Comparison of ENCODE assay signal across 8 mouse cellular contexts in the genomic region with DNA sequence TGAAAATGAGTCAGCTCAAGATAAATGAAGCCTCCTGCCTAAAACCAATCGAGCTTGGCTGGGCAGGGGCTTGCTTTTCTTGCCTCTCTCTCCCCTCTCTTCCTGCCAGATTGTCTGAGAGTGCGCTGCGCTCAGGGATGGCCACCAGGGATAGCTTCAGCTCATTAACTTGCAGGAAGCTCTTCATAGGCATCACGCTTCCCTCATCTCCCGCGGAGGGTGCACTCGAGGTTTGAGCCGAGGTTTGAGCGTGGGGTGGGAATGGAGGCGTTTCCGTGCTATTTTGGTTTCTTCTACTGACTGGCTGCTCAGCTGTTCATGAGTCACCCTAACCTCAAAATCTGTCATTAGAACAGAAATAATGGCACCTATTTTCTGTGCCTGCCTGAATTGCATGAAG.
A peak's percentile ranks its signal among the peaks of the same experiment; 100 is the strongest.
DNase-seq lines count a peak whose midpoint lies in the region; ATAC-seq lines count a peak whose summit lies in the region.

No protein-coding gene starts in this region.

- intact Hi-C loops in heart, postnatal 36 days (cut with DNase I), result no loop called here
- intact Hi-C loops in left cerebral cortex, postnatal 25 days (cut with DNase I), result loop anchor here (1.0 to 5.0 kb wide), 3 partner anchors 49 to 113 kb away; no protein-coding TSS in a partner anchor

- no peak overlapping the region for H3K4me3 ChIP-seq in kidney, embryonic 16.5 days (ENCODE audit: low read length)

- no peaks in the 10 kb centered on the region for H3K4me1 ChIP-seq in kidney, embryonic 16.5 days (ENCODE audit: insufficient read depth, low read length)

- no peak for DNase-seq in kidney, adult 18-20 months
- DNase-seq in adrenal gland, postnatal 14 days, result peak; percentile 58
- peak; percentile 88 for DNase-seq in fibroblast of lung, adult 2 months (ENCODE audit: low read depth)
- peak; percentile 9 to 31 for DNase-seq in heart, postnatal 36 days
- DNase-seq in left cerebral cortex, postnatal 25 days (ENCODE audit: low spot score in 2 of 2), result peak; percentile 74 to 98
- peak; percentile 85 for DNase-seq in right cerebral cortex, postnatal 25 days
- DNase-seq in spleen, postnatal 10 days (ENCODE audit: low spot score in 2 of 2), result no peak

- no peak overlapping the region for H3K9ac ChIP-seq in kidney, embryonic 16.5 days (replicated peaks; ENCODE audit: low read length)

- 0 out of 2 replicates have a peak, but pooled peaks cover 3% of the 10 kb centered on the region for H3K9me3 ChIP-seq in kidney, embryonic 16.5 days (ENCODE audit: low read length)

- H3K4me2 ChIP-seq in kidney, embryonic 16.5 days (replicated peaks; ENCODE audit: low read depth, low read length), result peak overlapping the region; percentile 26

- ATAC-seq in kidney, embryonic 16.5 days (ENCODE audit: low FRiP score, low TSS enrichment), result peak; percentile 75

- no peaks in the 10 kb centered on the region for H3K27me3 ChIP-seq in kidney, embryonic 16.5 days (ENCODE audit: insufficient read depth, low read length)

- WGBS in kidney, embryonic 16.5 days, result 23% methylated on average over 11 of the region's 11 CpGs

- no peak overlapping the region for H3K27ac ChIP-seq in kidney, embryonic 16.5 days (ENCODE audit: low read length)

- H3K36me3 ChIP-seq in kidney, embryonic 16.5 days (ENCODE audit: insufficient read depth, low read length), result no peaks in the 10 kb centered on the region

Comparison
In these comparisons a context has a peak if more than half of its experiments do, and no peak if none do; other contexts are left out.
1. DNase-seq: peak in adrenal gland, postnatal 14 days (single experiment), fibroblast of lung, adult 2 months (single experiment), heart, postnatal 36 days (2 of 2), left cerebral cortex, postnatal 25 days (2 of 2) and right cerebral cortex, postnatal 25 days (single experiment); none in kidney, adult 18-20 months (single experiment) and spleen, postnatal 10 days (0 of 2).